Mouse (Mus musculus) cerebellum, postnatal 25 days (tissue): ENCODE data around the gene Tnfaip1.

Experiments
- DNase-seq, 2 experiments: peaks; one replicate each; pipeline ENCODE4 v3.0.0; 2021; ENCODE audit warnings: mixed read lengths in 2 of 2

Gene Tnfaip1

GRCm38 (mm10) chr11:78499543-78499942 is 36.6 kb downstream of the Tnfaip1 start:
- no peak for DNase-seq

- DNase-seq: peak in 1 of 2 experiments; percentile 26
These were observed 37.1 kb downstream of the Tnfaip1 start, which contains the start of gene Vtn for GRCm38 (mm10) chr11:78499004-78499403. Vtn (plus strand) TSS chr11:78499091.

GRCm38 (mm10) chr11:78497544-78498522 is 38.3 kb downstream of the Tnfaip1 start, which contains the start of gene Sarm1:
Sarm1 (minus strand) TSS chr11:78497754.
- DNase-seq: peak; percentile 98 to 99

GRCm38 (mm10) chr11:78497071-78497541 is 39.0 kb downstream of the Tnfaip1 start:
- peak; percentile 73 to 77 for DNase-seq

- DNase-seq: peak; percentile 27 to 31
These were observed 40.2 kb downstream of the Tnfaip1 start for GRCm38 (mm10) chr11:78495904-78496303.

- DNase-seq: peak; percentile 71 to 78
These were observed 45.3 kb downstream of the Tnfaip1 start for GRCm38 (mm10) chr11:78490781-78491241.

GRCm38 (mm10) chr11:78488168-78488567 is 48.0 kb downstream of the Tnfaip1 start:
- DNase-seq: peak; percentile 88 to 89

GRCm38 (mm10) chr11:78483639-78484038 is 52.5 kb downstream of the Tnfaip1 start:
- DNase-seq: no peak

- DNase-seq: peak in 1 of 2 experiments; percentile 21
These were observed 60.8 kb downstream of the Tnfaip1 start for GRCm38 (mm10) chr11:78475289-78475688.
